Mouse (Mus musculus) liver (tissue): Measurements from ENCODE around the gene Ino80b.

Experiments used
- DNase-seq: peaks from one replicate; pipeline ENCODE4 v3.0.0-alpha.2; 2020; ENCODE audit warnings: mixed read lengths

Gene Ino80b

DNA sequence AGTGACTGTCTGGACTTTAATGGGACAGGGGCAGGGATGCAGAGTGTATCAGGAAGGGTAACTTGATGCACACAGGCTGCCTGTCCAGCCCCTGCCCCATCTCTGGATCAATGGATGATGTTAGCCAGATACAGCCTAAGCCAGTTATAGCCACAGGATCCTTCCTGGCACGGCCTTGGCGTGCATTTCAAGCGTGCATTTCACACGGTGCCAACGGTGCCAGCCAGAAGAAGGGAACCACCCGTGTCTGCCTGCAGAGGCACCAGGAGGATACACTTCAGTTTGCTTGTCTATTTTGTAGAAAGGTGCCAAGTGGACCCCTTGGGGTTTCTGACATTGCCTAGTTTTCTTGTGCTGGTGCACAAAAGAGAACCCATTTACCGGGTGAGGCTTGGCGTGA, 14.8 kb upstream of the Ino80b start:
- no peak for DNase-seq

DNA sequence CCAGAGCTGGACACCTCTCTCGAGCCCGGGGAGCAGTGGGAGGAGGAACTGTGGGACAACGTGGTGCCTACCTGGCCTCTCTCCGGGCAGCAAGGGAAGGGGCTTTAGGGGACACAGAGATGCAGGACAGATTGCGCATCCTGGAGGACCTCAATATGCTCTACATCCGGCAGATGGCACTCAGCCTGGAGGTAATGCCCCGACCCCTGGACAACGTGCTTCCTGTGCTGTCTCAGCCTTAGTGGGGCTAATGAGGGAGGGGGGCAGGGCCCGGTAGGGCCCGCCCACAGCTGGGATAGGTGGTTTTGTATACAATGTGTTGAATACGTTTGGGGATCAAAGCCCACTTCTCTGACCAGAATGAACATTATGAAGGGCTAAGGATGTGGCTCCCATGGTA, 12.8 kb upstream of the Ino80b start:
- DNase-seq = peak; percentile 43

DNA sequence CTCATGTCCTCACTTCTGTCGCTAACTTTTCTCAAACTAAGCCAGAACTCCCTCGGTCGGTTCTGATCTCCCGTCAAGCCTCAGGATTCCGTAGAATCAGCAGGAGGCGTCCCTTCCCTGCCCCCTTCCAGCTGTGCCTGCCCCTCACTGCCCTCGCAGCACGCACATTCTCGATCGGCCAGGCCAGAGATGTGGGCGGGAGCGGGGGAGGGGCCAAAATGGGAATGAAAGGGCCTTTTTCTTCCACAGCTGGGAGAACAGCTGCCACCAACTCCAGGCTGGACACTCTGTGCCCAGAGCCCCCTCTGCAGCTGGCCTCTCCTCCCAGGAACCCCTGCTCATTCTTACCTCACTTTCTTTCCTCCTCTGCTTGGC, 12.3 kb upstream of the Ino80b start:
- peak; percentile 83 for DNase-seq

DNA sequence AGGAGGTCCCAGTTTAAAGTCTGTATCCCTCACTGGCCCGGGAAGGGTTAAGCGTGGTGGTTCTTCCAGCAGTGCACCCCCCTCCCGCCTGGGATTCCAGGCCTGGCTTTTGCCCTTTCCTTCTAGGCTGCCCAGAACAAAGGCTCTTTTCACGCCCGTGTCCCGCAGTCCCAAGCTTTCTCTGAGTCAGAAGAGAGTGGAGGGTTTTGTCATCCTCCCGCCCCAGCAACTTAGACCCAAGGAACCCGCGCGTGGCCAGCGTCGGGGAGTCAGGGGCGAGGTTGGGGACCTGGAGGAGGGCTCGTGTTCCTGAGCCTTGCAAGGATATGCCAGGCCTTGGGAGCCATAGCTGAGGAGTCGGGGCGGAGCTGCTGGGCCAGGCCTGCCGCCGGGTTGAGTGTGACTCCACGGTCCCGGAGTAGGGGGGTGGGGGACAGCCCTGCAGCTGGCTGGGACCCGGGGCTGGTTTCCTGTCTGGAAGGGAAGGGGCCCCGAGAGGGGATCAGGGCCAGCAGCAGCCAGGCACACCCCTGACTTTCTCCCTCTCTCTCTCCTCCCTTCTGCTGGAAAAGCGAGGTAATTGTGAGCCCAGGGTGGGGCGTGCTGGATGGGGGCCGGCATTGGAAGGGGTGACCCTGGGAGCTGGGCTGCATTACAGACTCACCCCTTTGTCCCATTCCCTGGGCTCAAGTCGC, 11.8 kb upstream of the Ino80b start:
- DNase-seq = peak; percentile 65

DNA sequence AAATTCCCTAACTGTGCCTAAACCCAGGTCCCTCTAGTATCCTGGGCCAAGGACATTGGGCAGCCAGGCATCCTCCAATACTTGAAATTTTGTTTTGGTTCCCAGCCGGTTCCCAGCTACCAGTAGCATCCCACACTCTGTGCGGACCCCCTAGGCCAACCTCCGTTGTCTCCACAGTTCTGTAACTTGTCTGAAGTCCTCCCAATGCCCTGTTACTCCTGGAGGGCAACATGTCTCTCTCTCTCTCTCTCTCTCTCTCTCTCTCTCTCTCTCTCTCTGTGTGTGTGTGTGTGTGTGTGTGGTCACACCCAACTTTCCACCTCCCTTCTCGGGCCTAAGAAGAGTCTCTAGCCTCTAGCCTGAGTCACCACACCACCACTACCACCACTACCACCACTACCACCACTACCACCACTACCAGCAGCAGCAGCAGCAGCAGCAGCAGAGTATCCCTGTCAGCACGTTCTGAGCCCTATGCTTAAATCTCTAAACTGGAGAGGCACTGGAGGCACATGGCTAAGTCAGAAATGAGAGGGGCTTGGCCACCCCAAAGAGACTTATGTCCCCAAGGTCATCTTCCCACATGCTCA, 11.2 kb upstream of the Ino80b start:
- no peak for DNase-seq

DNA sequence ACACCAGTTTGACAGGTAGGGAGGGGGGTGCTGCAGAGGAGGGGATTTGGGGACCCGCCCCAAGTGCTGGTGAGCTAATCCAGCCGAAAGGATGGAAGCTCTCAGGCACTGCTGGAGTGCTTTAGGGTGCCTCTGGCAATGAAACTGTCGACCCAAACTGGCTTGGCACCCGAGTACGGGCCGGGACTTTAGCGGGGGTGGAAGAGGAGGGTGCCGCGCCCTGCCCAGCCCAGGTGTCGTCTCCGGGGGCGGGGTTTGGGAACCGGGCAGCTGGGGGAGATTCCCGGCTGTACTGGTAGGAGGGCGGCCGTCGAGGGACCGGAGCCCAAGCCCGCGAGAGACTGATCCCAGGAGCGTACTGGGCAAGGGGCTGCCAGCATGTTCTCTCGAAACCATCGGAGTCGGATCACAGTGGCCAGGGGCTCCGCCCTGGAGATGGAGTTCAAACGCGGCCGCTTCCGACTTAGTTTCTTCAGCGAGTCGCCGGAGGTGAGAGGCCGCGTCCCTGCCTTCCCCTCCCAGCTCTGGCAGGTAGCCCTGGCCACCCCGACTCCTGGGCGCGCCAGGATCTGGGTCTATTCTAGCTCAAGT, 10.4 kb upstream of the Ino80b start:
- peak; percentile 38 for DNase-seq

DNA sequence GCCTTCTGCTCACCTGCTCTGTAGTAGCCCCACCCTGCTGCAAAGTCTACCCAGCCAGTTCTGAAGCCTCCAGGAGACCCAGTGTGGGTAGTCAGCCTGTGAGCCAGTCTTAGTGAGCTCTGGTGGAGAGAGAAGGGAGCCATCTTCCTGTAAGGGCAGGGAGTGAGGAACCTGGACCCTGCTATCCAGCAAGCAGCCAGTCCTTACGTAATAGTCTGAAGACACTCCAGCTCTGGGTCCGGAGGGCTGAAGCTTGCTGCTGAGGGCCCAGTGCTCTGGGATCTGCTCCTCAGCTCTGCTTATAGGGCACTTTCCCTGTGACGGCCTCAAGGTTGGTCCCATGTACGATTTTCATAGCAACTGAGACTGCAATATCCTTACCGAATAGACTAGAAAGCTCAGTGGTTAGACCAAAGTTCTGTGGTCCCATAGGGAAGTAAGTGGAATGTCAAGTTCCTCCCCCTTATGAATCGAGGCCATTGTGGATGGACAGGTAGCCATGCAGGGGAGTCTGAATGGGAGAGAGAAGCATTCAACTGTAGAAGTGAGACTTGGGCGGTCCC, 9.8 kb upstream of the Ino80b start, which contains the start of gene Rtkn:
Rtkn (plus strand) TSS at position 513 of the 563 bp plus-strand sequence.
- no peak for DNase-seq

DNA sequence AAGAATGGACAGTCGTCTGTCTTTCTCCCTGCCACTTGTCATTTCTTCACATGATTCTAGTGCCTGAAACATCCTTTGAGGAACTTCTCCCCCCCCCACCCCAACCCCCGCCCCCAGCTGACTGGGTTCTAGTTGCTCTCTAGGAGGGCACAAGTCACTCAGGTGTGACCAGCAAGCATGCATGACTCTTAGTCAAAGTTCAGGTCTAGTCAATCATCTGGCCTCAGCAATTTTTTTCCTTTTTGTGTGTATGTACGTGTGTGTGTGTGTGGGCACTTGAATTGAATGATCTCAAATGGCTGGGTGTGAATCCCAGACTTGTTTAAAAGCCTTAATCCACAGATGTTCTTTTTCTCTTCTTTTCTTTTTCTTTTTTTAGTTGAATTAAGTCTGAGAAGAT, 9.0 kb upstream of the Ino80b start:
- no peak for DNase-seq

DNA sequence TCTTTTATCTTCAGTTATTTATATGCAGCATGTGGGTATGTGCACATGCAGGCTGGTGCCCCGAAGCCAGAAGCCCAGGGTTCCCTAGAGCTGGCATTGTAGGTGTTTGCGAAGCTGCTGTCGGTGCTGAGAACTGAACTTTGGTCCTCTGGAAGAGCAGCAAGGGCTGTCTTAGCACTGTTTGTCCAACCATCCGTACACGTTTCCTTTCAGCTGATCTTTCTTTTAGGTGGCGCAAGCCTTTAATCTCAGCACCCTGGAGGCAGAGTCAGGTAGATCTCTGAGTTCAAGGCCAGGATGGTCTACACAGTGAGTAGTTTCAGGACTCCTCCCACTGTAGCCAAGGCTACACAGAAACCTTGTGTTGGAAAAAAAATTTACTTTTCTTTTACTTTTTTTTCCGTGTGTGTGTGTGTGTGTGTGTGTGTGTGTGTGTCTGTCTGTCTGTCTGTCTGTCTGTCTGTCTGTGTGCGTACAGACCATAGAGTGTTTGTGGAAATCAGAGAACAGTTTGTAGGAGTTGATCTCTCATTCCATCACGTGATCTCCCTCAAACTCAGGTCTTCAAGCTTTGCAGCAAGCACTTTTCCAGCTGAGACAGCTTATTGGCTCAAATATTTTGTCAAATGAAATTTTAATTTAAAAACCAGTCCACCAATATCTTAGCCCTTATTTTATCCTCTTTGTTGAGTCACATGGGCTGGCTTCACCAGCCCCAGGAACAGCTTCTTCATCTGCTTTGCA, 7.1 kb upstream of the Ino80b start:
- no peak for DNase-seq

DNA sequence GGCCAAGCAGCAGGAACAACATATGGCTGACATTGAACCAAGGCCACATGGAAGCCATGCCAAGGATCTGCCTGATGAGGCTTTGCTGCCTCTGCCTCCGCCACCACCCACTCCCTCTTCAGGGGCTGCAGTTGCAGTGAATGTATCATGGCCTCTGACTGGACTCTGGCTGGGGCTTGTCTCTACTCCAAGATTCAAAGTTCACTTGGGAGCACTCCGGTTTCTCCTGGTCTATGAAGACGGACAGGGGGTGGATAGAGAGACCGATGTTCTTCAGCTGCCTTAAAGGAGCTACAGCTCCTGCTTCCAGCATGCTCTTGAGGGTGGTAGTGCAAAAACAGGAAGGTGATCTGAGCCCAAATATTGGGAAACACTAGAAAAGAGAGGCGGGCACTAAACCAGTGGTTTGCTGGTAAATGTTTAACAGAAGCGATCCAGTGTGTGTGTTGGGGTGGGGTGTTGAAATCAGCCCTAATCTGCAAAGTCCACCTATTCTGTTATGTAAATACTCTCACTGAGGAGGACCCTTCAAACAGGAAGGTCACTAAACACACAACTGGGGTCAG, 6.3 kb upstream of the Ino80b start:
- DNase-seq = no peak

DNA sequence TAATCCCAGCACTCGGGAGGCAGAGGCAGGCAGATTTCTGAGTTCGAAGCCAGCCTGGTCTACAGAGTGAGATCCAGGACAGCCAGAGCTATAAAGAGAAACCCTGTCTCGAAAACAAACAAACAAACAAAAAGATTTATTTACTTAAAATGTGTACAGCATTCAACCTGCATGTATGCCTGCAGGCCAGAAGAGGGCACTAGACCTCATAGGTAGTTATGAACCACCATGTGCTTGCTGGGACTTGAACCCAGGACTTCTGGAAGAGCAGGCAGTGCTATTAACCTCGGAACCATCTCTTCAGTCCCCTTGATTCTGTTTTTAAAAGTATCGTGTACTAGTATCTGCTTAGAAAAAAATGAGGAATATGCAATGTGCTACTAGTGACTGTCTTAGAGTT, 2.2 kb upstream of the Ino80b start:
- DNase-seq = no peak

DNA sequence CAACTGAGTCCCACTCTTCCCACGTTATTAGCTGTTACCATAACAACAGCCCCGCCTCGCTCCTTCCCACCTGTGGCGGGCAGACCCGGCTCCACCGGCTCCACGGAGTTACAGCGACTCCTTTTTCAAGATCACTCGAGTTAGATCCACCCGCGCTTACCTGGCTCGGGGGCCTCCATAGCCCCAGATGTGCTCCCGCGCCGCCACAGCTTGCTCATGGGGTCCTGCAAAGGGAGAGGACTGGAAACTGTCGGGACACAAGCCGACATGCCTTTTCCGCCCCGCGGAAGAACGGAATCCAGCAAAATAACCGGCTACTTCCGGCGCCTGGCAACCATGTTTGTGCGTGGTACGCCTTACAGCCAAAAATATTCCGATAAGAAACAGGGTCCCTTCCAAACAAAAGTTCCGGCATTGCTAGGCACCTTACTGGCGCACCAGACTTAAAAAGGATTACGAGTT, 349 bp downstream of the Ino80b start:
- DNase-seq = peak; percentile 89

DNA sequence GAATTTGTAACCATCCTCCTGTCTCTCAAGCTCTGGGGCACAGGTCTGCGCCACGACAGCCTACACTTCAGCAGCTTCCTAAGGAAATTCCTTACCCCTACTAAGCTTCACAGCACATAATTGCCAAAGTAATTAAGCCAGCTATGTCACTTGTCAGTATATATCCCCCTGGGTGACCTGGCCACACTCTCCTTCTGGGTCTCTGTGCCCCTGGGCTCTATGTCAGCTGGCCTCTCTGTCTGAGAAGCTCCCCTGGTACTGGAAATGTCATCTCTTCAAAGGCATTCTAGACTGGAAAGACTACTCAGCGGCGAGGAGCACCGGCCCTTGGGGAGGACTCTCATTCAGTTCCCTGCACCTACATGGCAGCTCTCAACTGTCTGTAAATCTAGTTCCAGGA, 2.3 kb downstream of the Ino80b start:
- DNase-seq = no peak

DNA sequence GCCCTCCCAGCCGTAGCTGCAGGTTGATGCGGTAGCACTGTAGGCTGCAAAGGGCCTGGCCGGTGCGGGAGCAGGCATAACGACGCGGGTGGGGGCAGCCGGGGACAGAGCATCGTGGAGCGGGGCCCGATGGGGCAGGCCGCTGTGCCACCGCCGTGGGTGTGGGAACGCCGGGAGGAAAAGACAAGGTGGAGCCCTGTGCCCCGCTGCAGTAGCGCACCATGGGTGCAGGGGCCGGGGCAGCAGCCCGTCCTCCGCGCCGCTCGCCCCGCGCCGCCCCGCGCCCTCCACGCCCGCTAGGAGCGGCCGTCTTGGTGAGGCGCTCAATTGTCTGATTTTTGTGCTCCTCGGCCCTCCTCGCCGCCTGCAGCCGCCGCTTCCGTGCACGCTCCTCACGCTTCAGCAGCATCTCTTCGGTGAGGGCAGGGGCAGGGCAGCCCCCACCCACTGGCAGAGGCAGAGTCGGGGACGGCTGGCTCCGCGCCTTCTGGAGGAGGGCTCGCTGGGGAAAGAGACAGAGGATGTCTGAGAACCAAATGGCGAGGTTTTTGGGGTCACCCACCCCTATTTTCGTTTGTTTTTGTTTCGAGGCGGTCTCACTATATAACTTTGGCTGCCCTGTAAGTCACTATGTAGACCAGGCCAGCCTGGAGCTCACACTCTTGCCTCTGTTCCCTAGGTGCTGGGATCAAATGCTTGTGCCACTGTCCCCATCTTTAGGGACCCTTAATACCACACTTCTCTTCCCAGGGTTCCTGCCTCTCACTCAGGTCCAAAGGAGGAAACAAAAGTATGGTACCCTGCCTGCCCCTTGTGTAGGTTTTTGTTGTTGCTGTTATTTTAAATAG, 3.1 kb downstream of the Ino80b start:
- DNase-seq = peak; percentile 54

DNA sequence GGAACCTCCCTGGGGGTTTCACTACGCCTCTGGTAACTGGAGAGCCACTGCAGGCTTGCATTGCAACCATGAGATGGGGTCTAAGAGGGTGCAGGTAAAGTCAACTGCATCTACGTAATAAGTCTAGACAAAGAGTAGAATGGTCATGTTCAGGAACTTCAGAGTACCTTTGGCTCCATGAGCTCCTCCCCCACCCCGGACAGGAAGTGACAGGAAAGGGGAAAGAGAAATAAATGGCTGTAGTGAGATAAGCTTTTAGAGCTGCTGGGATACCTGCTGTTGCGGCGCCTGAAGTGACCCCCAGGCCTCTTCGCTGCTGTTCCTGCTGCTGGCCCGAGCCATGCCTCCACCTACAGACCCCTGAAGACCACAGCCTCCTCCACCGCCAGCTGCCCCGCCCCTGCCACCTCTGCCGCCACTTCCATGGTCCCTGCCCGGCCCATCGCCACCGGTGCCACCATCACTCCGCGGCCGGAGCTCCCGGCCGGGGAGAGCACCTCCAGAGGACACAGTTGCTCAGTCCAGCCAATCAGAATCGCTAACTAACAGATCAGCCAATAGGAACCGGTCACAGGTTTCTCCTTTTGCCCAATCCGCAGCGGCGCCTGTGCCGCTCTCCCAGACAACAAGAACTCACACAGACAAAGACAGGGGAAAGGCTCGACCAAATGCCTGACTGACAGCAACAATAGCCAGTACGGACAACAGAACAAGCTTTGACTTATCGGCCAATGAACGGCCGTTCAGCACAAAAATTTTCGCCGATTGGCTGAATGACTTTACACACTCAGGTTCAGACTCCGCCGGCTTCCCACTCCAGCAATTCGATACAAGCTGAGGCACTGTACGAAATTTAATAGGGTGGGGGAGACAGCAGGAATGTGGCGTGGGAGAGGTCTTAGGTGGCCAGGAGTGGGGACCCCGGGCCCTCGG, 4.0 kb downstream of the Ino80b start, which contains the start of gene Wbp1:
Wbp1 (minus strand) TSS at position 630 of the 933 bp plus-strand sequence.
- peak; percentile 94 for DNase-seq

DNA sequence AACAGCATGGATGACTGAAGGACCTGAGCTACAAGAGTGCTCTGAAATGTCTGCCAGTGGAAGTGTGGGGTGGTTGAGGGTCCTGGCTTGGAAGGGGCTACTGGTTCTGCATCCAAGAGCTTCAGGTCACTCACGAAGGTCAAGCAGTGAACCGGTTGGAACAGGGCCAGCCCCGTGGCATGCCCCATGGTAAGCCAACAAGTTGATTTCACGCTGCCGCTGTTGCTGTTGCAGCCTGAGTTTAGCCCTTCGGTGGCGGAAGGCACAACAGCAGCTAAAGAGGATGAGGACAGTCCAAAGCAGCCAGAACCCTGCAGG, 5.5 kb downstream of the Ino80b start:
- no peak for DNase-seq

DNA sequence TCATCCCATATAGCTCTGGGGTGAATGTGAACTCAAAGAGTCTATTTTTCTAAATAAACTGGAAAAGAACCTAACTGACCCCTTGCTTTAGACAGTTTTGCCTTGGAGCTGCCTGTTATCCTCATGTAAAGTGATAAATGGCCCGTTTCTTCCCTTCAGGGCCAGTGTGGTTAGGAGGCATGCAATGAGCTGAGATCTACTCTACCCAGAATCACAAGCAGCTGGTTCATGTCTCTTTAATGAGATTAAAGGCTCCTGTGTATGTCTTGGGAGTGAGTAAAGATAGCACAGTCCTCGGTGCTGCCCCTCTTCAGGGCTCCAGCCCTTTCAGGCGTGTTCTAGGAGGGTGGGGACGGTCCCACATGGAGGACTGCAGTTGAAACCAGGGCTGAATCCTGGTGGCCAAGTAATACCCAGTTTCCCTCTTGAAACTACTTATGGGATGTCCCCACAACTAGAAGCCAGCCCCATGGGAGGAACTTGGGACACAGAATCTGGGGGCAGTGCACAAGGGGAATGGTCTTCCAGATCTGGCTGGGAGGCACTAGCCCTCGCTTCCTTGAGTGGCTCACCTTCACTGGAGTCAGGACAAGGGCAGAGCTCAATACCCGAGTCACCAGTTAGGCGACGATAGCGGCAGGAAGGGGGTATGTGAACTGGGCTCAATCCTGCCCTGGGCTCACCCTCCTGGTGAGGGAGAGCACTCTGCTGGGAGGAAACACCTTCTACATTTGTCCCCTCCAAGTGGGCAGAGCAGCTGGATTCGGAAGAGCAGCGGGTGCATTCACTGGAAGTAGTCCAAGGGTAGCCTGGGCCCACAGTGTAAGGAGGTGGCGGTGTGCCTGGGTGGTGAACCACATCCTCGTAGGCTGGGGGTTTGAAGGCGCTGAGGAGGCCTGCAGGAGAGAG, 6.2 kb downstream of the Ino80b start:
- no peak for DNase-seq

DNA sequence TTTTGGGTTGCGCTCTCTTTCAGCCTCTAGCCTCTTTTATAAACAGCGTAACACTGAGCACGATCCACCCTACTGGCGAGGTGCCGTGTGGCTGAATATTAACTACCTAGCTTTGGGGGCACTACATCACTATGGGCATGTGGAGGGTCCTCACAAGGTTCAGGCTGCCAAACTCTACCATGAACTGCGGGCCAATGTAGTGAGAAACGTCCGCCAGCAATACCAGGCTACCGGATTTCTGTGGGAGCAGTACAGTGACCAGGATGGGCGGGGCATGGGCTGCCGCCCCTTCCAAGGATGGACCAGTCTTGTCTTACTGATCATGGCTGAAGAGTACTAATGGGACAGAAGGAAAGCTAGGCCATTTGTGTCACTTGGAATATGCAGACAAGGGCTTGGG, 6.9 kb downstream of the Ino80b start:
- DNase-seq = no peak

DNA sequence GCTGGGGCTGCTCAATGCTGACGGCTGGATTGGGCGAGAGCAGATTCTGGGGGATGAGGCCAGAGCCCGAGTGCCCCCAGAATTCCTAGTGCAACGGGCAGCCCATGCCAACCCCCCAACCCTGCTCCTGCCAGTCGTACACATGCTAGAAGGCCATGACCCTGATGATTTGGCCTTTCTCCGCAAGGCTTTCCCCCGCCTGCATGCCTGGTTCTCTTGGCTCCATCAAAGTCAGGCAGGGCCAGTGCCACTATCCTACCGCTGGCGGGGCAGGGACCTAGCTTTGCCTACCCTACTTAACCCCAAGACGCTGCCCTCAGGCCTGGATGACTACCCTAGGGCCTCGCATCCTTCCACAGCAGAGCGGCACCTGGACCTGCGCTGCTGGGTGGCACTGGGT, 7.6 kb downstream of the Ino80b start:
- DNase-seq = no peak

DNA sequence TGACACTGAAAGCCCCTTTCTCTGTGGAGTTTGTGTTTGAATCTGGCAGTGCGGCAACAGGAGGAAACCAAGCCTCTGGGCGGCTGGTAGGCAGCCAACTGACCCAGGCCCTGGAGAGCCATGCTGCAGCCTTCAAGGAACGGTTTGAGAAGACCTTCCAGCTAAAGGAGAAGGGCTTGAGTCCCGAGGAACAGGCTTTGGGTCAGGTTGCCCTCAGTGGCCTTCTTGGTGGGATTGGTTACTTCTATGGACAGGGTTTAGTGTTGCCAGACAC, 8.1 kb downstream of the Ino80b start:
- DNase-seq = no peak
